Mouse (Mus musculus): Measurements from ENCODE around the gene Dusp15.

Gene Dusp15

DNA sequence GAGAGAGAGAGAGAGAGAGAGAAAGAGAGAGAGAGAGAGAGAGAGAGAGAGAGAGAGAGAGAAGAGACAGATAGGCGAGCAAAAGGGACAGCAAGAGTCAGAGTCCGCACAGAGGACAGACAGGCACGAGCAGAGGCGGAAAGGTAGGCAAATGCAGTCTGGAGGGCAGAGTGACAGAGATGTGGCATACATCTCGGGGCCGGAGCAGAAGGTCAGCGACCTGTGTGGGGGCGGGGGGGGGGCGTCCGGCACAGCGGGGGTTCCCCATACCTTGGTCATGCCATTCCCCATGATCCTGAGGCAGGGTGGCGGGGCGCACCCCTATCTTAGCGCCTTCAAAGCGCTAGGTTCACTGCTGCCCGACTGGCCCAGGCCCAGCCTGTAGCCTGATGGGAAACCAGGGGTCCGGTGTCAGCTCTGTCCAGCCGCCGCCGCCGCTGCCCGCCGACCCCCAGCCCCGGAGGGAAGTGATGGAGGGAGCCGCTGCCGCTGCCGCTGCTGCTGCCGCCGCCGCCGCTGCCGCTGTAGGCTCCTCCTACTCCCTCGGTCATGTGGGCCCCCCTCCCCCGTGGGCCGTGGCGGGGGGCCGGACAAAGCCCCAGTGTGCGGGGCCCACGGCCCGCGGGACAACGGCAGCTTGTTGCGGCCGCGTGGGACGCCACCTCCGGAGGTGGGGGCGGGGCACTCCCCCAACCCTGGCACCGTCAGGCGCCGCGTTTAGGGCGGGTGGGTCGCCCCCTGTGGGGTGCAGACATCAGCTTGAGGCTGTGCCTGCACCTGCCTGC is at the start of gene Dusp15:
Gene Dusp15 (minus strand): TSS at position 634 of the 785 bp plus-strand sequence.
- no peak for DNase-seq (ENCODE audit: extremely low read depth, low read depth)

DNA sequence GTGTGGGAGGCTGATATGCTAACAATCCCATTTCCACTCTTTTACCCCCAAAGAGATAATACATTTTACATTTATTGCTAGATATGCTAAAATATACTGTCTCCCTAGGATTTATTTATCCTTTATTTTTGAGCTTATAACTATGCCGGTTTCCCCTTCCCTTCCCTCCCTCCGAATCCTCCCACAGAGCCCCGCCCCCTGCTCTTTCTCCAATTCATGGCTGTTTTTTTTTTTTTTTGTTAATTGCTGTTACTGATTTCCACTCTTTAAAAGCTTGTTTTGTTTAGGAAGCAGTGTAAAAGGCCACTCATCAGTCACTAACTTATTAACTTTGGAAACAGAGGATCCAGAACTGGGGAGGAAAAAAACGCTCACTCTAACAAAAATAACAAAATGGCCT is 45.5 kb upstream of the Dusp15 start:
- DNase-seq (ENCODE audit: extremely low read depth, low read depth), result no peak

DNA sequence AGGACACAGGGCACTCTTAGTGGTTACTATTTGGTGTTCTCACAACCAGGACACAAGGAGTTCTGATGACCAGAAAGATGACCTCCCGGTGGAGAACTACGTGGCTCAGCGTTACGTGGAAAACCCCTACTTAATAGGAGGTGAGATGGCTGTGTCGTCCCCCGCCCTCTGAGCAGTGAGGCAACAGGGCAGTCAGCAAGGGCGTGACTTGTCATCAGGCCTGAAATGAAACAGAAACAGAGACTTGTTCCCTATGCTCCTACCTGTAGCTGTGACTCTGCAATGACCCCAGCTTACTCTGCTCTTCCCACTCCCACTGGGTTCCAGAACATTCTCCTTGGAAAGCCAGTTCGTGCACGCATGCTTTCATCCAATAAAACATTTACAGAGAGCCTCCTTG is 40.0 kb upstream of the Dusp15 start:
- no peak for DNase-seq (ENCODE audit: extremely low read depth, low read depth)

DNA sequence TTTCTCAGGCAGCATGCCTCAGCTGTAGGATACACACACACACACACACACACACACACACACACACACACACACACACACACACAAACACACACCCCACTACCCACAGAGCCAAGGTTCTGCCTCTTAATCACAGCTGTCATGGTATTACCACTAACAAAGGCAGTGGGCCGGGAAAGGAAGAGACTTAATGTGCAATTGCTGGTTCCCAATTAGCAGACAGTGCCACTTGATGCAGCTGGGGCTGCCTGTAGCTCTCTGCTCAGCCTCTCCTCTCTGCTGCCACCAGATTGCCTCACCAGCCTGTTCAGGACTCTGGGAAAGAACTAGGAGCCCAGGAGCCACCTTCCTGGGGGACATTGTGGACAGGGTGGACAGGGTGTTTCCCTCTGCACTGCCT is 34.1 kb upstream of the Dusp15 start:
- no peak for DNase-seq (ENCODE audit: extremely low read depth, low read depth)

DNA sequence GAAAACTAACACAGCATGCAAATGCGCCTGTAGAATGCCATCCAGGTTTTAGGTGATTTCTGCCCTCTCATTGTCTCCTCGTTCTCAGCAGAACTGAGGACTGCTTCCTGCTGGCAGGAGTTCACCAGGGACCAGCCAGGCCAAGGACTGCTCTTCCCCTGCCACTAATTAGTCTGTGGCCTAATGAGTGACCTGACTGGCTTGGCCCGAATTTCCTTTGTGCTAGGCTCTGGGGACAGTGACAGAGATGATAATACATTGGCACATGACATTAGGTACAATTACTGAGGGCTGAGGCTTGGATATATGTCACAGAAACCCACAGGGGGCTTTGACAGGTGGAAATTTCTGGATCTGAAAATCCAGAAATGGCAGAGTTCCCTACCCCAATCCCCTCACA is 25.5 kb upstream of the Dusp15 start:
- DNase-seq (ENCODE audit: extremely low read depth, low read depth), result no peak

DNA sequence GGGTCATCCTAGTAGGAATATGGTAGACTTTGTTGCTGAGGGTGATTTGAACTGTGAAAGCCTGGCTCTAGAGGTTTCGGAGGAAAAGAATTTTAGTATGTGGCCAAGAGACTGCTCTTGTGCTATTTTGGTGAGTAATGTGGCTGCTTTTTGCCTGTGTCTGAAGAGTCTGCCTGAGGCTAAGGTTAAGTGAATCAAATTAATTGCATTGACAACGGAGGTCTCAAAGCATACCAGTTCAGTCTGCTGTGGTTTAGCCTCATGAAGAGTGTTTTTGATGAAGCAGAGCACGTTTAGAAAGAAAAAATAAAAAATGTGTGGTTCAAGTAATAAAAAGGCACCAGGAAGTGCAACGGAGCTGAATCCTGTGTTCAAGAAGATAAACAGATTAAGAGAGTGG is 14.1 kb upstream of the Dusp15 start:
- no peak for DNase-seq (ENCODE audit: extremely low read depth, low read depth)

DNA sequence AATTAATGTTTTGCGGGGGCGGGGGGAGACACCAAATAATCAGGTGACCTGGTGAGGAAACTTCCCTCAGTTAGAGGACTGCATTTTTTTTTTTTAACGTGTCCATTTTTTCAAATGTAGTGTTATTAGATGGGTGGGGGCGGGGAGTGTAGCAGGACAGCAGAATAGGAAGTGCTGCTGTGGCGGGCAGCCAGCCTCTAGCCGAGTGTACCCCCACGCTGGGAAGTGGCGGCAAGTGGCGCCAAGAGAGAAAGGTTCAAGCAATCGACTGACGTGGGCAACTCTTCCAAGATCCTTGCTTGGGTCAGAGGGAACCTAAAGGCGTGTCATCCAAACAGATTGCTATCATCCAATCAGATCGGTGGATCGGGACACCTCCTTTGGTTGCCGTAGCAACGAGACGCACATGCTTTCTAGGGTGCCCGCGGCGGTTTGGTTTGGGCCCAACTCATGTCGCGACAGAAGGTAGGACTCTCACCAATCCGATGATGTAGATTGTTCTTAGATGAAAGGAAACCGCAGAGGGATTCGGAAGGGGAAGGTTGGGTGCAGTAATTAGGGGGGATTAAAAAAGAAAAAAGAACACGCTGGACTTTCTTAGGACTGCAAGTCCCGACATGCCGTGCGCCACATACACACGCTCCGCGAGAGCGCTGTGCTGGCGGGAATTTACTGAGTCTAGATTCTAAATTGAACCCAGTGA is 10.7 kb upstream of the Dusp15 start, which contains the start of gene Ttll9:
Gene Ttll9 (plus strand): TSS at position 395 of the 703 bp plus-strand sequence.
- peak; percentile 70 for DNase-seq (ENCODE audit: extremely low read depth, low read depth)

DNA sequence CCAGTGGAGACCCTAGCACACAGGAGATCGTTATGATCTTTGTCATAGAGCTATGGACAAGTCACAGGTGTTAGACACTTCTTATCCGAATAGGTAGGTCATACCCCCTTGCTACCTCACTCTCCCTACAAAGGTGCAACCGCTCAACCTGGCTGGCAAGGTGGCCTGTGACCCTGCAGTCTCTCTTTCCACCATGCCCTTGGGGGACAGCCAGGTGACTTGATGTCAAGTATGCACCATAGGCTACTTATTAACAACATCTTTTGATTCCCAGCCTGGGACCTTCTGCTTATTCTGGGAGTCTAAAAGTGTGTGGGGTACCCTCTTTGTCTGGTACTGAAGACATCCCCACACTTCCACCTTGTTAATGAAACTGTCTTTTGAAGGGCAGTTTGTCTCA is 6.6 kb upstream of the Dusp15 start:
- no peak for DNase-seq (ENCODE audit: extremely low read depth, low read depth)

DNA sequence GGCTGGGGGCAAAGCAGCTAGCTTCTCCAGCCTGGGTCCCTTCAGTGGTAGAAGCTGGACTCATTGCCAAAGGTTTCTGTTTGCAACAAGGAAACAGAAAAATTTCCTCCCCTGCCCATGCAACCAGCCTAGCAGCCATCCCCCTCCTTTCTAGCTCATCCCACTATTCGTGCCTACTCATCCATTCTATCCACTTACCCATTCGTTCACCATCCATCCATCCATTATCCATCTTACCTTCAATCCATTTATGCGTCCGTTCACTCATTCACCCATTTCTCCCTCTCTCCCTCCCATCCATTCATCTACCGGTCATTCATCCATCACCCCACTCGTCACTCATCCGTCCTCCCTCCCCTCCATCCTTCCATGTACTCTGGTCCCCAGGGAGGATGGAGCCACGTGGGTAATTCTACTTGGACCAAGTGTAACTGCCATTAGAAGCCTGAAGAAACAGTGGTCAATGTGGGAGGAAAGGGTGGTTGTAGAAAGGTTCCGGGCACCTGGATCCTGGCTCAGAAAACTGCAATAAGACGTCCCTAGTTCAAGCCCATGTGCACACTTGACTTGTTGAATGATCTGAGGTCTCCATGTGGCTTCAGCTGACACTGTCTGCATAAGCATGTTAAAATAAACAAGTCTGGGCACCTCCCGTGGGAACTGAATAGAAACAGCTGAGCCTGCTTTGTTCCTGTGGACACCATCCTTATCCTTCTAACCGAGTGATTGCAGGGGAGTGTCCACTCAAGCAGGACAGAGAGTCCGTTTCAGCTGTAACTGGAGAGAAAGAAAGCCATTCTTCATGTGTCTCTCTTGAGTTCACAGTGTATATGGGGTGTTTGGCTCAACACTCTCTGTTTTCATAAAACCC is 587 bp upstream of the Dusp15 start:
- DNase-seq (ENCODE audit: extremely low read depth, low read depth), result no peak

DNA sequence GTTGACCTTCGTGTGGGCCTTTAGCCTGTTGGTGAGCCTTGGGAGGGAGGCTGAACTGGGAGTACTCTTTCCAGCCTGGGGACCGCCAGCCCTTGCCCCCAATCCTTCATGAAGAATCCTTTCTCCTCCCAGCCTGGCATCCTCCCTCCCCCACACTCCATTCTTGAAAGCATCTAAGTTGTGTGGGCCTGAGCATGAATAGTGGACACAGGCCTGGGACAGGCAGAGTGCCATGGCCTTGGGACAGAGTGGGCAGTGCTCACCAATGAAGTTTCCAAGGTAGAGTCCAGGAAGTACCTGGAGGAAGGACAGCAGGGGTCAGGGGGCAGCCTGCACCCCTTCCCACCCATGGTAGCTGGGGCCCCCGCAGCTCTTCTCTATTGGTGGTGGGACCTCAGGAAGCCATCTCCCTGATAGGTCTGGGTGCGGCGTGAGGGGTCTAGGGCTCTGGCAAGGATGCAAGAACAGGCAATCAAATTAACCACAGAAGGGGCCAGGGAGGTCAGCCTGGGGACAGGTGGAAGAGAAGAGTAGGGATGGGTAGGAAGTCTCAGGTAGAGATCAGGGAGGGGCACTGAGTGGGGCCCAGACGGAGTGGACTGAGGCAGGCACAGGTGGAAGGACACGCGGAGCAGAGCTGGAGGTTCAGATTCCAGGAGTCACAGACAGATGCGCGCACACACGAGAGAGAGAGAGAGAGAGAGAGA is 987 bp downstream of the Dusp15 start:
- DNase-seq (ENCODE audit: extremely low read depth, low read depth), result no peak

DNA sequence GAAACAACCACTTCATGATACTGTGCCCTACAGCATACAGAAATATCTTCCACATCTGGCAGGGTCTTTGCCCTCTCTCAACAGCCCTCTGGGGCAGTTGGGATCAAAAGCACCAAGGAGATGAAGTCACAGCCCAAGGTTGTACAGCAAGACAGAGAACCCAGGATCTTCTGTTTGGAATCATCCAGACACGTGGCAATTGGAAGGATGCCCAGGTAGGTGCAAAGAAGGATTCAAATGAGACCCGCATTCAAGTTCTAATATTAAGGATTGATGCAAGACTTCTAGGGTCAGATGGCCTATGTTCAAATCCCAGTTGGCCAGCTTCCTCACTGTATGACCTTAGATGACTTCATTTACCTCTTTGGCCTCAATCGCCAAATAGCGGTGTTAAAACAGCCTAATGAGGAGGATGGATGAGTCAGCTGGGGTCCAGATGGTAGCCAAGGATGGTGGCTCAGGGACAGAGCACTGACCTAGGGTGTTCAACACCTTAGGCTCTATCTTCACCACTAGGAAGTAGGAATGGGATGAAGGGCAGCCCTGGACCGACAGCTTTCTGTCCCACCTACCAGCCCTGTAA is 3.0 kb downstream of the Dusp15 start:
- DNase-seq (ENCODE audit: extremely low read depth, low read depth), result no peak

DNA sequence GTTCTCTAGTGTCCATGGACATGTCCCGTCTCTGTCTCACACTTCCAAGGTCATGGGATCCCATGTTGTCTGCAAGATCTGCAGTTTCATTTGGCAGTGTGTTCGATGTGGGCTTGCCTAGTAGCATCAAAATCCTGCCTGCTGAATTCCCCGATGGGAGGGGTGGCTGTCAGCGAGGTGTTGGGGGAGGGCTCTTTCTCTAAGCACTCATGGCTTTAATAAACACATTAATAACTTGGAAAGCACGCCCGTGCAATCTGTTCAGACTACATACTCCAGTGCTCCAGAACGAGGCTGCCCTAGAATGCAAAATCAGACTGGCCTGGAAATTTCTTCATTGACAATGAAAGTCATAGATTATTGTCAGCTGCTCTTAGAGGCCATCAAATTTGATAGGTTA is 4.4 kb downstream of the Dusp15 start:
- no peak for DNase-seq (ENCODE audit: extremely low read depth, low read depth)

DNA sequence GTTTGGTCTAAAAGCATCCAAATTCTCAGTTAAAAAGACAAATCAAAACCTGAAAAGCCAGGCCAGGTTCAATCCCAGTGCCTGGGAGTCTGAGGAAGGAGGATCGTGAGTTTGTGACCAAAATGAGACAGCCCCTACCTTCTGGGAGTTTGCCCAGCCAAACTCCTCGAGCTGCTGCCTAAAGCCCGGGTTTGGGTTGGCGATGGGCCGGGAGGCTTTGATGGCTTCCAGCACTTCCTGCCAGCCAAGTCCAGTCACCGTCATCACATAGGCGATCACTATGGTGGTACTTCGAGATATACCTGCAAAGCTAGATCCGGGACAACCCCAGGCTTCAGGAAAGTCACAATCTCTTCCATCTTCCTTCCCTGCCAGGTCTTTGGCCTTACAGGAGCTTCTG is 7.5 kb downstream of the Dusp15 start:
- no peak for DNase-seq (ENCODE audit: extremely low read depth, low read depth)

DNA sequence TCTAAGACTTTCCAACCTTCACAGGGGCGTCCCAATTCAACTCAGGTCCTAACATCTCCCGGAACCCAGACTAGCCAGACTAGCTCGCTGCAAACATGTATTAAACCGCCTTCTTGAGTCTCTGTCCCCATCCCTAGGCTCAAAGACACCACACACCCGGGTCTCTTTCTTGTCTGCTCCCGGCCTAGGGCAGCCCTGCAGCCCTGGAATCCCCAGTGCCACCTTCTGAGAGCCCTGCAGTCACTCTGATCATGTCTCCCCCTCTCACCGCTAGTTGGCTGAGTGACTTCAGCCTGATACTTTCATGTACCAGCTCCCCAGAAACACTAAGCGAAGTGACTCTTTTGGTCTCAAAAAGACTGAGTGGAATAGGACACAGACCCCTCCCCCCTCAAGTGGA is 7.9 kb downstream of the Dusp15 start:
- no peak for DNase-seq (ENCODE audit: extremely low read depth, low read depth)

DNA sequence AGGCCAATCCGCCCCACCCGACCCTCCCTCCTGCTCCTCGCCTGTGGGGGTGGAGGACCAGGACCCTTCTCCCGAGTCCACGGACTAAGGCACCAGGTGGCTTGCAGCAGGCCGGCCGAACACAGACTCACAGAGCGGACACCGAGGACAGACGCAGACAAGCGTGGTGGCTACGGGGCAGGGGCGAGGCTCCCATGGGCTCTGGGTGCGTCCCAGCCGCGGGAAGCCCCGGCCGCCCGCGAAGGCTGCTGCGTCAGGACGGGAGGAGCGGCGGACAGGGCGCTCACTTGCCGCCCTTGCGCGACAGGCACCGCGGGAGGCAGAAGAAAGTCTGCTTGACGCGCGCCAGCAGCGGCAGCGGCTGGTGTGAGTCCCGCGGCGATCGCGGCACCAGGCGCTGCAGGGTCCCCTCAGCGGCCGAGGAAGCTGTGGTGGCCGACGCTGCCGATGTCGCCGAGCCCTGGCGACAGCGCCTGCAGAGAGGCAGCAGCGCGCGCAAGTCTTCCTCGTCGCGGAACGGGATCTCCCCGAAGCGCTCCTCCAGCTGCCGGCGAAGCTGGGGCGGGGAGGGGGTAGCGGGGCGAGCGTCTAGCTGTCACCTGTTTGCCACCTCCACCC is 8.5 kb downstream of the Dusp15 start:
- no peak for DNase-seq (ENCODE audit: extremely low read depth, low read depth)

DNA sequence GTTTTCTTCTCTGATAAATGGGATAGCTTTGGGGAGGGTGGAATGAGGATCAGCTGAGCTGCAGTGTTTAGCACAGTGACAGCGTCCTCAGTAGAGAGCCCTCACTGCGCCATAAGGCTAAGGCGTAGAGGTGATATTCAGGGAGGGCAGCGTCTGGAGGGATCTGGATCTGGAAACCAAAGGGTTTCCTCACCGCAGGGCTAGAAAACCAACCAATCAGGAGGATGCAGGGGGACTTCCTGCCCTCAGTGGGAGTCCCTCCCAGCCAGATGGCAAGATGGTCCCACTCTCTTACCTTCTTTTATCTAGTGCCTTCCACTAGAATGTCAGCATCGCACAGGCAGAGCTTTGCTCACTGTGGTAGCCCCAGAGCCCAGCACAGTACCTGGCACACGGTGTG is 9.7 kb downstream of the Dusp15 start:
- DNase-seq (ENCODE audit: extremely low read depth, low read depth), result no peak

DNA sequence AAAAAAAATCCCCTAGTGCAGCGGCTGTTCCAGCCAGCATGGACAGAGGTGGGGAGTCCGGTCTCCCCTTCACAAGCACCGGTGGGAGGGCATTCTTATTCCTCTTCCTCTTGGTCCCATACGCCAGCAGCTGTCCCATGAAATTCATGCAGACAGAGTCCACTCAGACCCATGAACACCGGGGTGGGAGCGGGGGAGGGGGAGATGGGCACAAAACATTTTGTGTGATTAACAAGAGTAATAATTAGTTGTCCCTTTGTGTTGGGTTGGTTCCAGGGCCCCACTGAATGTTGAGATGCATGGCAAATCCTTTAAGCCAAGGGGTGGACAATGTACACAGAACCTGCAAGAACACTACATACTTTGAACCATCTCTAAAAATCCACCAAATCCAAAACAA is 10.4 kb downstream of the Dusp15 start:
- no peak for DNase-seq (ENCODE audit: extremely low read depth, low read depth)

DNA sequence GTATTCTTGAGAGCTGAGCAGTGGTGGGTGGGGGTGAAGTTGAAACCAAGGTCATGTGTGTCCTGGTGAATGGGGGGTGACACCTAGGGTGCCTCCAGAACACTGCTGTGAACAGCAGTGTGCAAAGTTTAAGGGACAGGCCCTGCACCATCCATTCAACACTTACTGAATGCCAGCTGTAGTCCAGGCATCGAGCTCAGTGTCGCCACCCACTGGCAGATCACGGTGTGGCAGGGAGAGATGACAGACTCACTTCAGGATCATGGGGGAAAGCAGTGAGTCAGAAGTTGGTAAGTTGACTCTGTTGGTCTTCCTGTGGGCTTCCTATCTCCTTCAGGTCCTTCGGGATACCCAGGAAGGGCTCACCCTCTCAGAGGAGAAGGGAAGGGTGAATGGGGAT is 11.7 kb downstream of the Dusp15 start:
- peak; percentile 29 for DNase-seq (ENCODE audit: extremely low read depth, low read depth)

DNA sequence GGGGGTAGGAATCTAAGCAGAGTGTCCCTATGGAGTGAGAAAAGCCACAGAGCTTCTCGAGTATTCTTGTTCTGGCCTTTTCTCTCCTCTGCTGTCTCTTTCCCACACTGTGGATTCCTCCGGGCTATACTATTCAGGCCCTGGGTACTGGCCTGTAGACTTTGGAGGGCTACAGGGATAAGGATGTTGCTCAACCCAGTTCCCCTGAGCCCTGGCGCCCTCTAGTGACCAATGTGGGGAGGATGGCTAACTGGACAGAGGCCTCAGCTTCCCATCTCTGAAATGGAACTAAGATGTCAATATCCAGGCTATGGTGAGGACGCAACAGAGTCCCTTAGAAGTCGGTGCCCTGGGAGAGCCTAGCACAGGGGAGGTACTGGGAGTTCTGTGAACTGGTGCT is 17.9 kb downstream of the Dusp15 start:
- DNase-seq (ENCODE audit: extremely low read depth, low read depth), result peak; percentile 26

DNA sequence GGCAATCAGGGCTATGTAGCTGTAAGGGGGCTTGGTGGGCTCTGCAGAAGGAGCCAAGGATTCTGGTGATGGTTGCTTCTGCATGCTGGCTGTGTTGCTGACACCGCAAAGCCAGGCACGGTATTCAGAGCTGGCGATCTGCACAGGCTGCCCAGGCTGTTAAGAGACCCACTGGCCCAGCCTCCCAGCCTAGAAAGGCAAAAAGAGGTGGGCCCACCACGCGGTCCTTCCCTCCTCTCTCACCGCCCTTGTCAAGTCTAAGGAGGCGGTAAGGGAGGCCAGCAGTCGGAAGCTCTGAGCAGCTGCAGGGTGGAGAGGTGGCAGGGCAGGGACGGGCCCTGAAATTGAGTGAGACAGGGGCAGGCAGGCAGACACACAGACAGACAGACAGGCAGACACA is 18.4 kb downstream of the Dusp15 start, which contains the start of gene Foxs1:
Gene Foxs1 (minus strand): TSS at position 161 of the 400 bp plus-strand sequence.
- DNase-seq (ENCODE audit: extremely low read depth, low read depth), result no peak

All from MEL-GATA-1-ER (cell line).